In the genomic region with DNA sequence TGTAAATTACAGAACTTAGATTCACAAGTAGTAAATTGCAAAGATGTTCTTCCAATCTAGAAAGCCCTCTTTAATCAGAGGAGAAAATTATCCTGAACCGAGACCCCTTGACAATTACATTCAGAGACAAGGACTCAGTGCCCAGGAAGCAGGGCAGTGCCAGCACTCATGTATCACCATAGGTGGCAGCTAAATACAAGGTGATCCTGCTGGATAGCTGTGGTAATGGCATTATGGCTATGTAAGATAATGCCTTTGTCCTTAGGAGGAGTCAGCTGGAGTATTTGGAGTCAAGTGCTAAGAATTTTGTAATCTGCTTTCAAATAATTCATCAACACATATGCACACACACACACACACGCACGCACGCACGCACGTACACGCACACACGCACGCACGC, we compare ENCODE assay signal across 29 mouse cellular contexts. TPM values are rescaled to one million over a fixed set of nuclear protein-coding genes. Genes with fewer than 3 reads are reported as not detected.
DNase-seq lines count a peak whose midpoint lies in the region; ATAC-seq and TF ChIP-seq lines count a peak whose summit lies in the region.
"Had no signal": no experiment of that assay in that cellular context is flagged by ENCODE, and none has a peak within 500 bp of the region (broad histone marks: within the 10 kb centered on the region; RNA-seq: fewer than 3 reads in every experiment).

No protein-coding gene starts in this region.

- H3K9me3 ChIP-seq in liver, embryonic 11.5 days (ENCODE audit: control insufficient read depth, low read length): no peaks in the 10 kb centered on the region
- peaks cover 2% of the 10 kb centered on the region; the same call in 1 of the 2 replicates for H3K9me3 ChIP-seq in liver, embryonic 13.5 days (replicated peaks)
- H3K9me3 ChIP-seq in kidney, embryonic 16.5 days (ENCODE audit: low read length): peaks cover 2% of the 10 kb centered on the region; the same call in 1 of the 2 replicates
- H3K9me3 ChIP-seq in hindbrain, postnatal 0 days (ENCODE audit: low read length): no peaks in the 10 kb centered on the region
- H3K9me3 ChIP-seq: heart, embryonic 15.5 days; hindbrain, embryonic 12.5 days; neural tube, embryonic 12.5 days had no signal

- peaks cover 13% of the 10 kb centered on the region for H3K4me1 ChIP-seq in liver, embryonic 11.5 days (replicated peaks; ENCODE audit: control insufficient read depth, insufficient read depth, low read length)
- H3K4me1 ChIP-seq in liver, embryonic 13.5 days (replicated peaks): peaks cover 25% of the 10 kb centered on the region
- peaks cover 6% of the 10 kb centered on the region; the same call in 1 of the 2 replicates for H3K4me1 ChIP-seq in kidney, embryonic 16.5 days (ENCODE audit: insufficient read depth, low read length)
- H3K4me1 ChIP-seq in hindbrain, postnatal 0 days (ENCODE audit: insufficient read depth, low read length): peaks cover 7% of the 10 kb centered on the region; the same call in 1 of the 2 replicates
- H3K4me1 ChIP-seq: limb, embryonic 12.5 days had no signal

- TF ChIP-seq CTCF in hindbrain, postnatal 0 days (IDR thresholded peaks at IDR 0.05; ENCODE audit: low read depth): no peak

- no peaks in the 10 kb centered on the region for H3K27me3 ChIP-seq in liver, embryonic 11.5 days (replicated peaks; ENCODE audit: control insufficient read depth, insufficient read depth, low read length)
- H3K27me3 ChIP-seq in liver, embryonic 13.5 days: no peaks in the 10 kb centered on the region
- H3K27me3 ChIP-seq in kidney, embryonic 16.5 days (ENCODE audit: insufficient read depth, low read length): no peaks in the 10 kb centered on the region
- no peaks in the 10 kb centered on the region for H3K27me3 ChIP-seq in hindbrain, postnatal 0 days (ENCODE audit: insufficient read depth, low read length)
- H3K27me3 ChIP-seq: CH12.LX; heart, embryonic 15.5 days; hindbrain, embryonic 12.5 days; limb, embryonic 12.5 days; neural tube, embryonic 12.5 days had no signal

- DNase-seq in liver, embryonic 11.5 days (ENCODE audit: low spot score): no peak
- no peak for DNase-seq in liver
- peak; percentile 17 for DNase-seq in liver, embryonic 13.5 days
- DNase-seq in layer of hippocampus, postnatal 25 days (ENCODE audit: extremely low spot score in 1 of 2, low spot score in 1 of 2): no peak
- DNase-seq in hindbrain, postnatal 0 days (ENCODE audit: low spot score): no peak
- DNase-seq: adrenal gland, postnatal 14 days; cerebellum, adult 18-20 months; cerebellum, postnatal 10 days; gastrocnemius, postnatal 36 days; heart, postnatal 36 days; kidney, adult 9 months; kidney, postnatal 14 days; layer of hippocampus, adult 9-11 months; lung, adult 18-20 months; lung, postnatal 4 days; thymus, adult 2 months; thymus, postnatal 4 days had no signal

- peak overlapping the region; percentile 77 for H3K27ac ChIP-seq in liver, embryonic 11.5 days (ENCODE audit: low read depth, low read length)
- peak overlapping the region; percentile 84 for H3K27ac ChIP-seq in liver, embryonic 13.5 days
- no peak overlapping the region for H3K27ac ChIP-seq in kidney, embryonic 16.5 days (ENCODE audit: low read length)
- H3K27ac ChIP-seq in hindbrain, postnatal 0 days: no peak overlapping the region
- H3K27ac ChIP-seq: heart, embryonic 15.5 days; hindbrain, embryonic 12.5 days; limb, embryonic 12.5 days; neural tube, embryonic 12.5 days had no signal

- ATAC-seq in liver, embryonic 11.5 days (replicated peaks; ENCODE audit: low FRiP score): peak; percentile 62
- ATAC-seq in common myeloid progenitor, adult 5-6 weeks (replicated peaks; ENCODE audit: low read depth, poor library complexity, severe bottlenecking): 0 out of 2 replicates have a peak, but pooled peaks have one; percentile 27
- peak; percentile 63 for ATAC-seq in liver, embryonic 13.5 days (ENCODE audit: low read depth)
- ATAC-seq in megakaryocyte progenitor cell, adult 5-6 weeks (replicated peaks; ENCODE audit: poor library complexity): peak; percentile 66
- no peak for ATAC-seq in kidney, embryonic 16.5 days (ENCODE audit: low FRiP score, low TSS enrichment)
- no peak for ATAC-seq in hindbrain, postnatal 0 days
- ATAC-seq: forebrain, embryonic 14.5 days; intestine, postnatal 0 days had no signal

- H3K36me3 ChIP-seq in liver, embryonic 11.5 days (ENCODE audit: control insufficient read depth, insufficient read depth, low read length): no peaks in the 10 kb centered on the region
- no peaks in the 10 kb centered on the region for H3K36me3 ChIP-seq in liver, embryonic 13.5 days
- no peaks in the 10 kb centered on the region for H3K36me3 ChIP-seq in kidney, embryonic 16.5 days (ENCODE audit: insufficient read depth, low read length)
- no peaks in the 10 kb centered on the region for H3K36me3 ChIP-seq in hindbrain, postnatal 0 days (ENCODE audit: insufficient read depth, low read length)
- H3K36me3 ChIP-seq: heart, embryonic 15.5 days; hindbrain, embryonic 12.5 days; limb, embryonic 12.5 days; neural tube, embryonic 12.5 days had no signal

- H3K4me2 ChIP-seq in liver, embryonic 11.5 days: peak overlapping the region; percentile 51
- H3K4me2 ChIP-seq in liver, embryonic 13.5 days: peak overlapping the region; percentile 48
- no peak overlapping the region for H3K4me2 ChIP-seq in kidney, embryonic 16.5 days (replicated peaks; ENCODE audit: low read depth, low read length)
- H3K4me2 ChIP-seq in hindbrain, postnatal 0 days (ENCODE audit: low read depth, low read length): no peak overlapping the region
- H3K4me2 ChIP-seq: heart, embryonic 15.5 days; hindbrain, embryonic 12.5 days; limb, embryonic 12.5 days; midbrain, embryonic 11.5 days; neural tube, embryonic 12.5 days had no signal

- 90% methylated on average over 10 of the region's 10 CpGs for WGBS in liver, embryonic 11.5 days
- 83% methylated on average over 10 of the region's 10 CpGs for WGBS in liver, embryonic 13.5 days (ENCODE audit: insufficient replicate concordance)
- 97% methylated on average over 10 of the region's 10 CpGs for WGBS in kidney, embryonic 16.5 days
- 91% methylated on average over 10 of the region's 10 CpGs for WGBS in hindbrain, postnatal 0 days

- no peak overlapping the region for H3K4me3 ChIP-seq in liver, embryonic 11.5 days (ENCODE audit: low read depth, low read length)
- peak overlapping the region; percentile 25 for H3K4me3 ChIP-seq in liver, embryonic 13.5 days (replicated peaks)
- H3K4me3 ChIP-seq in kidney, embryonic 16.5 days (ENCODE audit: low read length): no peak overlapping the region
- no peak overlapping the region for H3K4me3 ChIP-seq in hindbrain, postnatal 0 days (ENCODE audit: low read length)
- H3K4me3 ChIP-seq: heart, embryonic 15.5 days; hindbrain, embryonic 12.5 days; limb, embryonic 12.5 days; myocyte; neural tube, embryonic 12.5 days had no signal

- peak overlapping the region; percentile 58; the same call in 1 of the 2 replicates for H3K9ac ChIP-seq in liver, embryonic 11.5 days (ENCODE audit: low read depth, low read length)
- peak overlapping the region; percentile 39; the same call in 1 of the 2 replicates for H3K9ac ChIP-seq in liver, embryonic 13.5 days
- no peak overlapping the region for H3K9ac ChIP-seq in kidney, embryonic 16.5 days (replicated peaks; ENCODE audit: low read length)
- no peak overlapping the region for H3K9ac ChIP-seq in hindbrain, postnatal 0 days (replicated peaks; ENCODE audit: low read length)
- H3K9ac ChIP-seq: heart, embryonic 15.5 days; hindbrain, embryonic 12.5 days; limb, embryonic 12.5 days; neural tube, embryonic 12.5 days had no signal

RNA-seq across cellular contexts. Expression of a gene that starts 23.4 kb away (rescaled TPM):
- 81.0 and 87.9 TPM in 2 replicates for polyA plus RNA-seq in liver, embryonic 11.5 days (2014; fragmentation: Nextera tagmentation; extraction: Ambion mirVana)
- 8.1 and 15.1 TPM in 2 replicates for total RNA-seq in common myeloid progenitor, adult 5-6 weeks (2017)
- 67.7 and 68.7 TPM in 2 replicates for polyA plus RNA-seq in liver, embryonic 13.5 days (2015; fragmentation: Nextera tagmentation; extraction: Ambion mirVana)
- total RNA-seq in megakaryocyte progenitor cell, adult 5-6 weeks (2015): 2.3 and 2.5 TPM in 2 replicates
- 6.9 and 7.9 TPM in 2 replicates for total RNA-seq in megakaryocyte progenitor cell, adult 5-6 weeks (2017)
- 143 and 150 TPM in 2 replicates for polyA plus RNA-seq in kidney, embryonic 16.5 days (2015; fragmentation: Nextera tagmentation; extraction: Ambion mirVana)
- total RNA-seq in layer of hippocampus, postnatal 25 days (2021): 1,000 to 10,000 TPM; 1,288 to 1,354 TPM
- total RNA-seq in hindbrain, postnatal 0 days (2014; rRNA removed): 6,578 and 6,630 TPM in 2 replicates
- polyA plus RNA-seq in hindbrain, postnatal 0 days (2015; fragmentation: Nextera tagmentation; extraction: Ambion mirVana): 3,263 and 3,562 TPM in 2 replicates

RNA-seq across cellular contexts. Expression of a gene that starts 29.0 kb away (rescaled TPM):
- 7.6 and 7.7 TPM in 2 replicates for polyA plus RNA-seq in liver, embryonic 11.5 days (2014; fragmentation: Nextera tagmentation; extraction: Ambion mirVana)
- total RNA-seq in common myeloid progenitor, adult 5-6 weeks (2017): not detected in 2 replicates
- 1.3 and 1.5 TPM in 2 replicates for polyA plus RNA-seq in liver, embryonic 13.5 days (2015; fragmentation: Nextera tagmentation; extraction: Ambion mirVana)
- not detected in 2 replicates for total RNA-seq in megakaryocyte progenitor cell, adult 5-6 weeks (2015)
- not detected in 2 replicates for total RNA-seq in megakaryocyte progenitor cell, adult 5-6 weeks (2017)
- 39.7 and 40.4 TPM in 2 replicates for polyA plus RNA-seq in kidney, embryonic 16.5 days (2015; fragmentation: Nextera tagmentation; extraction: Ambion mirVana)
- 100 to 1,000 TPM; 319 to 347 TPM for total RNA-seq in layer of hippocampus, postnatal 25 days (2021)
- 4,422 and 4,857 TPM in 2 replicates for total RNA-seq in hindbrain, postnatal 0 days (2014; rRNA removed)
- polyA plus RNA-seq in hindbrain, postnatal 0 days (2015; fragmentation: Nextera tagmentation; extraction: Ambion mirVana): 709 and 787 TPM in 2 replicates

Comparison
In these comparisons a context has a peak if more than half of its experiments do, and no peak if none do; other contexts are left out.
1. ATAC-seq: peak in liver, embryonic 11.5 days (single experiment), common myeloid progenitor, adult 5-6 weeks (single experiment), liver, embryonic 13.5 days (single experiment) and megakaryocyte progenitor cell, adult 5-6 weeks (single experiment); none in kidney, embryonic 16.5 days (single experiment) and hindbrain, postnatal 0 days (single experiment).
2. H3K27ac ChIP-seq: peak in liver, embryonic 11.5 days (single experiment) and liver, embryonic 13.5 days (single experiment); none in kidney, embryonic 16.5 days (single experiment) and hindbrain, postnatal 0 days (single experiment).
3. H3K4me2 ChIP-seq: peak in liver, embryonic 11.5 days (single experiment) and liver, embryonic 13.5 days (single experiment); none in kidney, embryonic 16.5 days (single experiment) and hindbrain, postnatal 0 days (single experiment).
4. H3K9ac ChIP-seq: peak in liver, embryonic 11.5 days (single experiment) and liver, embryonic 13.5 days (single experiment); none in kidney, embryonic 16.5 days (single experiment) and hindbrain, postnatal 0 days (single experiment).
5. RNA of a gene that starts 23.4 kb away (total RNA-seq): 6,578 to 6,630 TPM in hindbrain, postnatal 0 days and 1,288 to 1,354 TPM in layer of hippocampus, postnatal 25 days; 8.1 to 15.1 TPM in common myeloid progenitor, adult 5-6 weeks and 2.3 to 7.9 TPM in megakaryocyte progenitor cell, adult 5-6 weeks; every median in the first group is over 10 times any median in the second.
6. RNA of a gene that starts 29.0 kb away (total RNA-seq): 4,422 to 4,857 TPM in hindbrain, postnatal 0 days and 319 to 347 TPM in layer of hippocampus, postnatal 25 days; not detected in common myeloid progenitor, adult 5-6 weeks and not detected in megakaryocyte progenitor cell, adult 5-6 weeks; every median in the first group is over 100 times any median in the second.